ENCODE assay signal across 13 mouse cellular contexts in genomic region chr2:27596217-27596616, GRCm38 (mm10).
A peak's percentile ranks its signal among the peaks of the same experiment; 100 is the strongest.
DNase-seq lines count a peak whose midpoint lies in the region; ATAC-seq and TF ChIP-seq lines count a peak whose summit lies in the region.
"Had no signal": no experiment of that assay in that cellular context is flagged by ENCODE, and none has a peak within 500 bp of the region (broad histone marks: within the 10 kb centered on the region; RNA-seq: fewer than 3 reads in every experiment).

No protein-coding gene starts in this region.

- WGBS in liver, postnatal 0 days (ENCODE audit: insufficient replicate concordance): 33% methylated on average over 2 of the region's 2 CpGs

- DNase-seq in adrenal gland, adult (ENCODE audit: inconsistent age in 2 of 2, low spot score in 1 of 2): peak; percentile 33 to 61
- no peak for DNase-seq in adrenal gland, postnatal 4 days (ENCODE audit: low spot score in 2 of 2)
- DNase-seq in G1E (ENCODE audit: low spot score): no peak
- peak; percentile 38 to 54 for DNase-seq in heart, postnatal 36 days
- peak; percentile 55 for DNase-seq in liver, postnatal 0 days
- DNase-seq in thymus, postnatal 0 days (ENCODE audit: low spot score): no peak
- DNase-seq in left cerebral cortex, postnatal 36 days (ENCODE audit: low spot score in 2 of 2): no peak
- DNase-seq in cerebellum, adult 8-10 months: no peak
- DNase-seq: cerebellum, adult 9-11 months; thymus, postnatal 25 days had no signal

- peaks cover 39% of the 10 kb centered on the region for H3K27me3 ChIP-seq in G1E (ENCODE audit: insufficient read depth, low read length)
- no peaks in the 10 kb centered on the region for H3K27me3 ChIP-seq in liver, postnatal 0 days (ENCODE audit: insufficient read depth, low read length)
- H3K27me3 ChIP-seq: neural tube, embryonic 13.5 days had no signal

- H3K36me3 ChIP-seq in G1E (replicated peaks): no peaks in the 10 kb centered on the region
- H3K36me3 ChIP-seq in liver, postnatal 0 days (replicated peaks; ENCODE audit: insufficient read depth, low read length): no peaks in the 10 kb centered on the region
- H3K36me3 ChIP-seq: midbrain, embryonic 10.5 days; neural tube, embryonic 13.5 days had no signal

- TF ChIP-seq CTCF in G1E (IDR thresholded peaks at IDR 0.05; ENCODE audit: low read depth, low read length): no peak
- no peak for TF ChIP-seq CTCF in liver, postnatal 0 days (IDR thresholded peaks at IDR 0.05; ENCODE audit: low read depth)

- H3K27ac ChIP-seq in liver, postnatal 0 days (ENCODE audit: low read depth): peak overlapping the region; percentile 96
- H3K27ac ChIP-seq: midbrain, embryonic 10.5 days; neural tube, embryonic 13.5 days had no signal

- H3K9me3 ChIP-seq in G1E (replicated peaks): no peaks in the 10 kb centered on the region
- no peaks in the 10 kb centered on the region for H3K9me3 ChIP-seq in liver, postnatal 0 days (ENCODE audit: low read length)
- H3K9me3 ChIP-seq: midbrain, embryonic 10.5 days had no signal

- no peak for TF ChIP-seq EP300 in liver, postnatal 0 days (IDR thresholded peaks at IDR 0.05; ENCODE audit: low read depth)

- intact Hi-C loops in heart, postnatal 36 days (cut with DNase I): no loop called here
- intact Hi-C loops in left cerebral cortex, postnatal 36 days (cut with DNase I): loop anchor here (5.0 kb wide), 1 partner anchor 86 kb away; no protein-coding TSS in a partner anchor

- ATAC-seq in G1E (ENCODE audit: extremely low read depth, insufficient number of reproducible peaks, low FRiP score, poor library complexity, severe bottlenecking): peak; percentile 22; the same call in 1 of the 2 replicates
- ATAC-seq in liver, postnatal 0 days: peak; percentile 11; the same call in 1 of the 2 replicates
- ATAC-seq: intestine, embryonic 16.5 days had no signal

- H3K9ac ChIP-seq in liver, postnatal 0 days (replicated peaks): 0 out of 2 replicates have a peak overlapping the region, but pooled peaks have one; percentile 42
- H3K9ac ChIP-seq: neural tube, embryonic 13.5 days had no signal

- no peak overlapping the region for H3K4me2 ChIP-seq in liver, postnatal 0 days (ENCODE audit: low read depth, low read length)
- H3K4me2 ChIP-seq: neural tube, embryonic 13.5 days had no signal

- H3K4me1 ChIP-seq in G1E (ENCODE audit: insufficient read depth, low read depth, low read length): no peaks in the 10 kb centered on the region
- H3K4me1 ChIP-seq in liver, postnatal 0 days (ENCODE audit: insufficient read depth): peaks cover 26% of the 10 kb centered on the region

- no peak overlapping the region for H3K4me3 ChIP-seq in G1E (ENCODE audit: low read depth, low read length)
- H3K4me3 ChIP-seq in liver, postnatal 0 days (ENCODE audit: low read depth, low read length): no peak overlapping the region
- H3K4me3 ChIP-seq: midbrain, embryonic 10.5 days; neural tube, embryonic 13.5 days had no signal

Comparison
In these comparisons a context has a peak if more than half of its experiments do, and no peak if none do; other contexts are left out.
1. DNase-seq: peak in adrenal gland, adult (2 of 2), heart, postnatal 36 days (2 of 2) and liver, postnatal 0 days (single experiment); none in adrenal gland, postnatal 4 days (0 of 2), G1E (single experiment), thymus, postnatal 0 days (single experiment), left cerebral cortex, postnatal 36 days (0 of 2) and cerebellum, adult 8-10 months (single experiment).